In the genomic region with DNA sequence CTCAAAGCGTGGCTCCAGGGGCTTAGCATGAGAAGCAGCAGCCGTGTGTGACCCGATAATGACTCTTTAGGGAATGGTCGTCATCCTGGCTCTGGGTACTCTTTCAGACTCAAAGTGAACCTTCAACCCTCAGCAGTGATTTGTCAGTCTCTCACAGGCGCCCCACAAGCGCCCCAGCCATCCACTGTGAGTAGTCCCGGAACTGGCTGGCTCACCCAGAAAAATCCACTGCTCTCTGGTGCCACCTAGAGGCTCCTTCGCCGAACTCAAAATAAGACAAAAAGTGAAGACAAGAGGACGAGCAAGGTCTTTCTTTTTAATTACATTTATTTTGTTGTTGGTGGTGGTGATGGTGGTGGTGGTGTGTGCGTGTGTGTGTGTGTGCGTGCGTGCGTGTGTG, we compare ENCODE assay signal across 8 mouse cellular contexts. TPM values are rescaled to one million over a fixed set of nuclear protein-coding genes. Genes with fewer than 3 reads are reported as not detected.
DNase-seq lines count a peak whose midpoint lies in the region; ATAC-seq and TF ChIP-seq lines count a peak whose summit lies in the region.

No protein-coding gene starts in this region.

- H3K27me3 ChIP-seq in forebrain, embryonic 12.5 days = 0 out of 2 replicates have a peak, but pooled peaks cover 4% of the 10 kb centered on the region
- no peaks in the 10 kb centered on the region for H3K27me3 ChIP-seq in hindbrain, postnatal 0 days (ENCODE audit: insufficient read depth, low read length)

- intact Hi-C loops in left cerebral cortex, postnatal 14 days (cut with DNase I) = loop anchor here (10.0 kb wide), 1 partner anchor 196 kb away; no protein-coding TSS in a partner anchor

- no peak for ATAC-seq in forebrain, embryonic 12.5 days (ENCODE audit: low FRiP score)
- peak; percentile 53; the same call in 1 of the 2 replicates for ATAC-seq in hindbrain, postnatal 0 days
- peak; percentile 77 for ATAC-seq in megakaryocyte-erythroid progenitor cell, adult 5-6 weeks (replicated peaks; ENCODE audit: low FRiP score, low TSS enrichment, poor library complexity, severe bottlenecking)

- H3K27ac ChIP-seq in forebrain, embryonic 12.5 days = no peak overlapping the region
- H3K27ac ChIP-seq in hindbrain, postnatal 0 days = no peak overlapping the region

- peak; percentile 44 for DNase-seq in gastrocnemius, adult 18-20 months (ENCODE audit: low spot score)
- DNase-seq in gastrocnemius, postnatal 25 days = no peak
- DNase-seq in c-Kit-positive CD71-positive TER-119-negative erythroid progenitor cells, embryonic 14.5 days (ENCODE audit: low read depth) = peak; percentile 56
- peak; percentile 86 for DNase-seq in hindbrain, postnatal 0 days (ENCODE audit: low spot score)
- peak; percentile 84 to 87 for DNase-seq in left cerebral cortex, postnatal 14 days (ENCODE audit: low spot score in 2 of 2)
- DNase-seq in right cerebral cortex, postnatal 25 days = peak; percentile 67

- H3K9ac ChIP-seq in forebrain, embryonic 12.5 days = no peak overlapping the region
- no peak overlapping the region for H3K9ac ChIP-seq in hindbrain, postnatal 0 days (replicated peaks; ENCODE audit: low read length)

- WGBS in forebrain, embryonic 12.5 days = 20% methylated on average over 14 of the region's 14 CpGs
- WGBS in hindbrain, postnatal 0 days = 20% methylated on average over 14 of the region's 14 CpGs

- H3K4me2 ChIP-seq in forebrain, embryonic 12.5 days = peak overlapping the region; percentile 21; the same call in 1 of the 2 replicates
- 0 out of 2 replicates have a peak overlapping the region, but pooled peaks have one; percentile 10 for H3K4me2 ChIP-seq in hindbrain, postnatal 0 days (ENCODE audit: low read depth, low read length)

- no peak overlapping the region for H3K4me3 ChIP-seq in forebrain, embryonic 12.5 days (replicated peaks)
- H3K4me3 ChIP-seq in hindbrain, postnatal 0 days (ENCODE audit: low read length) = no peak overlapping the region

- TF ChIP-seq CTCF in hindbrain, postnatal 0 days (IDR thresholded peaks at IDR 0.05; ENCODE audit: low read depth) = peak; percentile 84

- H3K36me3 ChIP-seq in forebrain, embryonic 12.5 days (replicated peaks) = no peaks in the 10 kb centered on the region
- H3K36me3 ChIP-seq in hindbrain, postnatal 0 days (ENCODE audit: insufficient read depth, low read length) = no peaks in the 10 kb centered on the region

- peaks cover 6% of the 10 kb centered on the region; the same call in 1 of the 2 replicates for H3K4me1 ChIP-seq in forebrain, embryonic 12.5 days
- no peaks in the 10 kb centered on the region for H3K4me1 ChIP-seq in hindbrain, postnatal 0 days (ENCODE audit: insufficient read depth, low read length)

- no peaks in the 10 kb centered on the region; the same call in 1 of the 2 replicates for H3K9me3 ChIP-seq in forebrain, embryonic 12.5 days
- H3K9me3 ChIP-seq in hindbrain, postnatal 0 days (ENCODE audit: low read length) = no peaks in the 10 kb centered on the region

RNA-seq across cellular contexts. Expression of a gene that starts 18.0 kb away (rescaled TPM):
- not detected for total RNA-seq in gastrocnemius, adult 18-20 months (2021)
- not detected for total RNA-seq in gastrocnemius, postnatal 25 days (2021)
- polyA plus RNA-seq in forebrain, embryonic 12.5 days (2016; fragmentation: Nextera tagmentation; extraction: Ambion mirVana) = 1.00 and 1.3 TPM in 2 replicates
- total RNA-seq in hindbrain, postnatal 0 days (2014; rRNA removed) = 18.9 and 20.9 TPM in 2 replicates
- 4.5 and 4.6 TPM in 2 replicates for polyA plus RNA-seq in hindbrain, postnatal 0 days (2015; fragmentation: Nextera tagmentation; extraction: Ambion mirVana)
- total RNA-seq in left cerebral cortex, postnatal 14 days (2021) = 100 to 1,000 TPM; 135 to 155 TPM
- total RNA-seq in megakaryocyte-erythroid progenitor cell, adult 5-6 weeks (2014; fragmentation: Nextera tagmentation) = not detected in 2 replicates
- total RNA-seq in megakaryocyte-erythroid progenitor cell, adult 5-6 weeks (2017) = not detected in 2 replicates

RNA-seq across cellular contexts. Expression of a gene that starts 37.1 kb away (rescaled TPM):
- 1 to 10 TPM; 4.5 to 6.6 TPM for total RNA-seq in gastrocnemius, adult 18-20 months (2021)
- total RNA-seq in gastrocnemius, postnatal 25 days (2021) = 1 to 10 TPM; 7.8 to 8.8 TPM
- polyA plus RNA-seq in forebrain, embryonic 12.5 days (2016; fragmentation: Nextera tagmentation; extraction: Ambion mirVana) = 23.1 and 25.7 TPM in 2 replicates
- 14.1 and 16.3 TPM in 2 replicates for total RNA-seq in hindbrain, postnatal 0 days (2014; rRNA removed)
- polyA plus RNA-seq in hindbrain, postnatal 0 days (2015; fragmentation: Nextera tagmentation; extraction: Ambion mirVana) = 11.9 and 15.0 TPM in 2 replicates
- 10 to 100 TPM; 23.4 to 23.9 TPM for total RNA-seq in left cerebral cortex, postnatal 14 days (2021)
- total RNA-seq in megakaryocyte-erythroid progenitor cell, adult 5-6 weeks (2014; fragmentation: Nextera tagmentation) = 126 and 134 TPM in 2 replicates
- total RNA-seq in megakaryocyte-erythroid progenitor cell, adult 5-6 weeks (2017) = 101 and 146 TPM in 2 replicates

RNA-seq across cellular contexts. Expression of a gene that starts 48.6 kb away (rescaled TPM):
- total RNA-seq in gastrocnemius, adult 18-20 months (2021) = 10 to 100 TPM; 68.9 to 83.3 TPM
- 10 to 100 TPM; 64.7 to 81.1 TPM for total RNA-seq in gastrocnemius, postnatal 25 days (2021)
- 821 and 873 TPM in 2 replicates for polyA plus RNA-seq in forebrain, embryonic 12.5 days (2016; fragmentation: Nextera tagmentation; extraction: Ambion mirVana)
- 156 and 159 TPM in 2 replicates for total RNA-seq in hindbrain, postnatal 0 days (2014; rRNA removed)
- polyA plus RNA-seq in hindbrain, postnatal 0 days (2015; fragmentation: Nextera tagmentation; extraction: Ambion mirVana) = 304 and 314 TPM in 2 replicates
- total RNA-seq in left cerebral cortex, postnatal 14 days (2021) = 100 to 1,000 TPM; 146 to 149 TPM
- total RNA-seq in megakaryocyte-erythroid progenitor cell, adult 5-6 weeks (2014; fragmentation: Nextera tagmentation) = 542 and 563 TPM in 2 replicates
- total RNA-seq in megakaryocyte-erythroid progenitor cell, adult 5-6 weeks (2017) = 903 and 978 TPM in 2 replicates

Comparison
In these comparisons a context has a peak if more than half of its experiments do, and no peak if none do; other contexts are left out.
1. RNA of a gene that starts 18.0 kb away (total RNA-seq): 135 to 155 TPM in left cerebral cortex, postnatal 14 days and 18.9 to 20.9 TPM in hindbrain, postnatal 0 days; not detected in gastrocnemius, adult 18-20 months, not detected in gastrocnemius, postnatal 25 days and not detected in megakaryocyte-erythroid progenitor cell, adult 5-6 weeks; every median in the first group is over 10 times any median in the second.